Mouse (Mus musculus) olfactory bulb, adult 2 months (tissue): ENCODE measurements at regions not wholly inside any gene's neighbourhood (a gene's known extent, or its start where the extent isn't known, plus 50 kb on each side); places are given as distances from the start of the nearest gene placed in this dataset.

ENCODE experiments used
- CTCF ChIP-seq: fragments of 200-500 bp; IDR thresholded peaks from 2 replicates; pipeline ENCODE4 v1.5.1; 2012; ENCODE audit warnings: low read depth, mild to moderate bottlenecking, low read length, moderate library complexity; ENCODE audit not compliant: insufficient read depth
- POLR2A ChIP-seq: fragments of 200-500 bp; IDR thresholded peaks from 2 replicates; pipeline ENCODE4 v1.6.1; 2012; ENCODE audit warnings: mild to moderate bottlenecking, low read depth, low read length, moderate library complexity; ENCODE audit not compliant: insufficient read depth

- TF ChIP-seq POLR2A (no peak), CTCF (no peak)
Measured at GRCm38 (mm10) chr12:39086285-39086684, 307.1 kb downstream of the Etv1 start.
